Mouse (Mus musculus) intestine, embryonic 14.5 days (tissue): ENCODE measurements around the gene Vmn1r218. TPM values are rescaled to one million over a fixed set of nuclear protein-coding genes. Genes with fewer than 3 reads are reported as not detected.

Experiments used
- ATAC-seq: fragments of 200-750 bp; cut with Nextera tagmentation; replicated peaks from 2 replicates; pipeline ENCODE4 v1.8.0; 2017; ENCODE audit warnings: low read depth, moderate number of reproducible peaks, moderate TSS enrichment, moderate library complexity; ENCODE audit not compliant: low FRiP score, low TSS enrichment
- DNase-seq: peaks from one replicate; pipeline ENCODE4 v3.0.0-alpha.2; 2018; ENCODE audit warnings: low spot score
- H3K27ac ChIP-seq: fragments of 300-500 bp; sonication (generic); 2 replicates; pipeline ENCODE4 v1.5.1; 2014; ENCODE audit warnings: low read depth, mild to moderate bottlenecking, control low read depth
- H3K27me3 ChIP-seq: fragments of 300-500 bp; sonication (generic); replicated peaks from 2 replicates; pipeline ENCODE4 v1.6.1; 2014; ENCODE audit warnings: low read length, control low read depth; ENCODE audit not compliant: control insufficient read depth, insufficient read depth
- H3K36me3 ChIP-seq: fragments of 300-500 bp; sonication (generic); 2 replicates; pipeline ENCODE4 v1.6.1; 2014; ENCODE audit warnings: low read length, control low read depth; ENCODE audit not compliant: control insufficient read depth, insufficient read depth
- H3K4me1 ChIP-seq: fragments of 300-500 bp; sonication (generic); replicated peaks from 2 replicates; pipeline ENCODE4 v1.6.1; 2014; ENCODE audit warnings: low read length, control low read depth, mixed read lengths; ENCODE audit not compliant: control insufficient read depth, insufficient read depth
- H3K4me2 ChIP-seq: fragments of 300-500 bp; sonication (generic); 2 replicates; pipeline ENCODE4 v1.6.1; 2014; ENCODE audit warnings: low read length
- H3K4me3 ChIP-seq: fragments of 300-500 bp; sonication (generic); 2 replicates; pipeline ENCODE4 v1.5.1; 2014; ENCODE audit warnings: low read depth, low read length, control low read depth, mixed read lengths
- H3K9ac ChIP-seq: fragments of 300-500 bp; sonication (generic); 2 replicates; pipeline ENCODE4 v1.6.1; 2014; ENCODE audit warnings: mild to moderate bottlenecking, low read length
- H3K9me3 ChIP-seq: fragments of 300-500 bp; sonication (generic); 2 replicates; pipeline ENCODE4 v1.6.1; 2016; ENCODE audit warnings: low read length, control low read depth; ENCODE audit not compliant: control insufficient read depth
- WGBS: fragments of 180-500 bp; shearing (Covaris S2); extraction: QIAGEN DNeasy Blood & Tissue Kit; methylation state at CpG from one replicate; pipeline ENCODE4 v1.1.7; 2014; 5-methylcytosine and 5-hydroxymethylcytosine counted together
- polyA plus RNA-seq: library from polyadenylated mRNA; unstranded; fragments of >200 nt; fragmentation: Nextera tagmentation; extraction: Ambion mirVana; gene quantifications from 2 replicates; pipeline ENCODE4 v1.2.1, GENCODE M21; 2014

The Vmn1r218 gene
- polyA plus RNA-seq, 1 experiment from 2014 or later = not detected

DNA sequence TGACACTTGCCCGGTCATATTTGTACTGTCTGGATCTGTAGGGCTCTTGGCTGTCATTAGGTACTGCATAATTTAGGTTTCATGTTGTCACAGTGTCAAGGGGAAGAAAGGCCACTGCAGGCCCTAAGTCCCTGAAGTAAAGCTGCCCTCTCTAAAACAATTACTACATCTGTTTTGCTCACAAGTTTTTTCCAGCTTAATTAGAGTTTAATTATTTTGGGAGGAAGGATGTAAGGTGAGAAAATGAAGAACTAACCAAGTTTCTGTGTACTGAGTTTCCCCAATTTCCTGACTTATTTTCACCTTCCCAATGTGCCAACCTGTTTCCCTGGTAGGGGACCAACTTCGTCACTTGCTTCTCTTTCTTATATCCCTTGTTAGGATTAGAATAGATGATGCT lies 54.9 kb downstream of the Vmn1r218 start, which contains the start of gene Vmn1r220:
TSS of gene Vmn1r220 (minus strand) at position 101 of the 400 bp plus-strand sequence.
- WGBS = 85% methylated on average over 2 of the region's 2 CpGs
- ATAC-seq (no peak), DNase-seq (no peak)
- Histone ChIP-seq H3K4me2 (no peak within 1 kb of the TSS), H3K9me3 (no peaks in the 10 kb centered on the region), H3K27me3 (no peaks in the 10 kb centered on the region), H3K36me3 (no peaks in the 10 kb centered on the region), H3K4me3 (no peak within 1 kb of the TSS), H3K4me1 (no peaks in the 10 kb centered on the region), H3K27ac (no peak within 1 kb of the TSS), H3K9ac (no peak within 1 kb of the TSS)

Other genes starting within 250 kb of the Vmn1r218 start
- not detected in 2 replicates for gene Vmn1r212, start 248.9 kb upstream of the Vmn1r218 start, polyA plus RNA-seq
- not detected in 2 replicates for gene Vmn1r213, start 125.5 kb upstream of the Vmn1r218 start, polyA plus RNA-seq
- gene Vmn1r214, start 102.7 kb upstream of the Vmn1r218 start, polyA plus RNA-seq = not detected in 2 replicates
- gene Vmn1r215, start 65.1 kb upstream of the Vmn1r218 start, polyA plus RNA-seq = not detected in 2 replicates
- not detected in 2 replicates for gene Vmn1r217, start 14.9 kb upstream of the Vmn1r218 start, polyA plus RNA-seq
- gene Vmn1r219, start 26.2 kb downstream of the Vmn1r218 start, polyA plus RNA-seq = 0.03 TPM in 1 of 2 replicates, not detected in the other
- gene Vmn1r220, start 54.8 kb downstream of the Vmn1r218 start, polyA plus RNA-seq = not detected in 2 replicates
- gene Vmn1r221, start 81.0 kb downstream of the Vmn1r218 start, polyA plus RNA-seq = not detected in 2 replicates
- gene Vmn1r222, start 102.8 kb downstream of the Vmn1r218 start, polyA plus RNA-seq = not detected in 2 replicates
- gene Vmn1r223, start 114.0 kb downstream of the Vmn1r218 start, polyA plus RNA-seq = not detected in 2 replicates
- 39.5 and 49.8 TPM in 2 replicates for gene Zfp322a, start 236.1 kb downstream of the Vmn1r218 start, polyA plus RNA-seq